Mouse (Mus musculus) limb, embryonic 15.5 days (tissue): ENCODE data around the gene Selenoi. TPM values are rescaled to one million over a fixed set of nuclear protein-coding genes. Genes with fewer than 3 reads are reported as not detected.

Source experiments
- ATAC-seq: fragments of 200-750 bp; cut with Nextera tagmentation; 2 replicates; pipeline ENCODE4 v1.8.0; 2017; ENCODE audit warnings: low read depth, moderate TSS enrichment; ENCODE audit not compliant: insufficient number of reproducible peaks, low FRiP score, low TSS enrichment
- H3K27ac ChIP-seq: fragments of 300-500 bp; sonication (generic); 2 replicates; pipeline ENCODE4 v1.5.1; 2015; ENCODE audit warnings: moderate library complexity, mild to moderate bottlenecking, inconsistent platforms
- H3K27me3 ChIP-seq: fragments of 300-500 bp; sonication (generic); 2 replicates; pipeline ENCODE4 v1.6.1; 2015; ENCODE audit warnings: inconsistent platforms
- H3K36me3 ChIP-seq: fragments of 300-500 bp; sonication (generic); 2 replicates; pipeline ENCODE4 v1.6.1; 2015; ENCODE audit warnings: inconsistent platforms
- H3K4me1 ChIP-seq: fragments of 300-500 bp; sonication (generic); 2 replicates; pipeline ENCODE4 v1.6.1; 2015; ENCODE audit warnings: inconsistent platforms
- H3K4me2 ChIP-seq: fragments of 300-500 bp; sonication (generic); 2 replicates; pipeline ENCODE4 v1.6.1; 2015; ENCODE audit warnings: mild to moderate bottlenecking, inconsistent platforms
- H3K4me3 ChIP-seq: fragments of 300-500 bp; sonication (generic); 2 replicates; pipeline ENCODE4 v1.5.1; 2015; ENCODE audit warnings: mild to moderate bottlenecking, inconsistent platforms
- H3K9ac ChIP-seq: fragments of 300-500 bp; sonication (generic); 2 replicates; pipeline ENCODE4 v1.6.1; 2015; ENCODE audit warnings: inconsistent platforms
- H3K9me3 ChIP-seq: fragments of 300-500 bp; sonication (generic); 2 replicates; pipeline ENCODE4 v1.6.1; 2016; ENCODE audit warnings: inconsistent platforms
- WGBS: fragments of 180-500 bp; shearing (Covaris S2); methylation state at CpG from one replicate; pipeline ENCODE4 v1.1.7; 2015; 5-methylcytosine and 5-hydroxymethylcytosine counted together
- polyA plus RNA-seq: library from polyadenylated mRNA; unstranded; fragments of >200 nt; fragmentation: Nextera tagmentation; extraction: Ambion mirVana; gene quantifications from 2 replicates; pipeline ENCODE4 v1.2.1, GENCODE M21; 2015

The Selenoi gene
- polyA plus RNA-seq, 1 experiment from 2014 or later, result 23.1 TPM

DNA sequence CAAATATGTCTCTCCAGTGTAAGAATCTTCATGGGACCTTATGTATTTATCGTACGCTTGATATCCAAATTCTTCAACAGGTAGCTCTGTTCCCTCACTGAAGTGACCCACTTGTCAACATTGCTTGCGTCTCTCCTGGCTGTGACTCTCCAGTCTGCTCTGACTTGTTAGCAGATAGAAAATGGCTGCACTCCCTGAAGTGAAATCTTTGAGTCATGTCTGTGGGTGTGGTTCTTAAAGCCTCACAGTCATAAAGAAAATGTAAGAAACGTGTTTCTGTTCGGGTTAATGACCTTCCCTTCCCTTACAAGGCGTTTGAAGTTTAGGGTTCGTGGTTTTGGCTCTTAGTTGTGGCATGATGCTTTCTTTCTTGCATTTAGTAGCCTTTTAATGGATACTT lies 8.2 kb downstream of the Selenoi start:
- Histone ChIP-seq H3K27ac (no peak overlapping the region), H3K36me3 (no peaks in the 10 kb centered on the region), H3K9me3 (no peaks in the 10 kb centered on the region), H3K27me3 (no peaks in the 10 kb centered on the region), H3K9ac (no peak overlapping the region), H3K4me3 (no peak overlapping the region), H3K4me2 (no peak overlapping the region), H3K4me1 (peaks cover 9% of the 10 kb centered on the region; the same call in 1 of the 2 replicates)
- WGBS, result 56% methylated on average over 7 of the region's 7 CpGs
- no peak for ATAC-seq

DNA sequence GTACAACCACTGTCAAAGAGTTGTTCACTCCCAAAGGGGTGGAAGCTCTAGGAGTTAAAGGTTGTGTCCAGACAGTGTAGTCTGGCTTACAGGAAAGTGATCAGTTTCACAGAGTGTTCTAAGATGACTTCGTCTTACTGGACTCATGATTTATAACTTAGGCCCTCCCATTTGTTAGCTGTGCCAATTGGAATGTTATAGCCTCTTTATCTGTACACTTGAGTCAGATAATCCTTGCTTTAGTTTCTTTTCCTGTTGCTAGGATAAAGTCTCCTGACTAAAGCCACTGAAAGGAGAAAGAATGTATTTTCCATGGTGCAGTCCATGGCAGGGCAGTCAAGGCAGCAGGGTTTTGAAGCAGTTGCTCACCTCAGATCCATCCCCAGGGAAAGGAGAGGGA lies 10.0 kb downstream of the Selenoi start:
- Histone ChIP-seq H3K27me3 (no peaks in the 10 kb centered on the region), H3K9me3 (no peaks in the 10 kb centered on the region), H3K4me3 (no peak overlapping the region), H3K4me1 (peaks cover 9% of the 10 kb centered on the region; the same call in 1 of the 2 replicates), H3K36me3 (no peaks in the 10 kb centered on the region), H3K27ac (no peak overlapping the region), H3K4me2 (no peak overlapping the region), H3K9ac (no peak overlapping the region)
- 26% methylated on average over 1 of the region's 1 CpGs for WGBS
- ATAC-seq, result no peak

DNA sequence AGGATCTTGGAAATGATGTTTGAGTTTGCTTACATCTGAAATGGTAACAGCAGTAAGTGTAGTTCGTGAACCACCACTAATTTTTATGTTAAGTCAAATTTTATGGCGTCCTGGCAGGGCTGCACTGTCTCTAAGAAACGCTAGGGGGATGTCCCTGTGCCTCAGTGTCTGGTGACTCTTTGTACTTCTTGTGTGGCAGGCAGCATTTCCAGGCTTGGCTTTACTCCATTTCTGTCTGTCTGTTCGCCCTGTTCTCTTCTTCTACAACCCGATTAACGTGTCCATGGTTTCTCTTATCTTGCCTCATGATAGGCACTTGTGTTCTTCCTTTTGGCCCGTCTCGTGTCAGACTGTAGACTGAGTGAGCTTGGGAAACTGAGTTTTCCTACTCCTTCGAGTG lies 11.4 kb downstream of the Selenoi start:
- peaks cover 2% of the 10 kb centered on the region; the same call in 1 of the 2 replicates for H3K36me3 ChIP-seq
- H3K4me1 ChIP-seq, result peaks cover 9% of the 10 kb centered on the region; the same call in 1 of the 2 replicates
- H3K27me3 ChIP-seq, result no peaks in the 10 kb centered on the region
- H3K9me3 ChIP-seq, result no peaks in the 10 kb centered on the region
- H3K4me3 ChIP-seq, result no peak overlapping the region
- WGBS, result 56% methylated on average over 9 of the region's 9 CpGs
- H3K9ac ChIP-seq, result no peak overlapping the region
- ATAC-seq, result no peak
- no peak overlapping the region for H3K27ac ChIP-seq
- no peak overlapping the region for H3K4me2 ChIP-seq

DNA sequence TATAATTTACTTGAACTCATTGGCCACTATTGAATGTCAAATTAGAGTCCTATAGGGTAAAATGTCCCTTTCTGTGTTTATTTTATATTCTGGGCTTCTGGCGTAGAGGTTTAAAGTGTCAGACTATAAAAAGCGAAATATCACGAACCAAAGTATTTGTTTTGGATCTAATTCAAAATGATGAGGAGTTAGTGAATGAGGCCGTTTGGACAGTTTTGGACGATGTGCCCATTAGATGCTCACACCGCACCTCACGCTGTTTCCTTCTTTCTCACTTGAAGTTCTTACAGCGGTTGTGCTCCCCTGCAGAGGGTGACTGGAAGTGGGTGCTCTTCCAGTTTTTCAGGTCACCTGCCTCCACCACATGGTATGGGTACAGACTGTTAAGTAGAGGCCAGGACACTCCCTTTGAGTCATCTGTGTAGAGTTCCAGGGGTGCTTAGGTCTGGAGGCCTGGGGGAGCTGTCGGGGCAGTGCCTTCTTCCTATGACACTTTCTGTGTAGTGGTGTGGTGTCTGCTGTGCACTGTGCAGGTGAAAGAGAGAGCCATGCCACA lies 13.6 kb downstream of the Selenoi start:
- no peak for ATAC-seq

DNA sequence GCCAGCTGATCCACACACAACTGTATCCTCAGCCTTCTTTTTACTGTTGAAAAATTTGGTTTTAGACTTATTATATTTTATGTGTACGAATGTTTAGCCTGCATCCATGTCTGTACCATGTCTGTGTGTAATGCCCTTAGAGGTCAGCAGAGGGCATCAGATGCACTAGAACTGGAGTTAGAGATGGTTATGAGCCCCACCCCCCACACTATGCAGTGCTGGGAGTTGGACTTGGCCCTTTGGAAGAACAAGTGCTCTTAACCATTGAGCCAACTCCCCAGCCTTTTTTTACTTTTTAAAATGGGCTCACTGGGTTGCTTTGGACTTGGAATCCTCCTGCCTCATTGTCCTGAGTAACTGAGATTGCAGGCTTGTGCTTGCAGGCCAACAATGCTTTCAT lies 15.3 kb downstream of the Selenoi start:
- Histone ChIP-seq H3K27ac (no peak overlapping the region), H3K36me3 (peaks cover 17% of the 10 kb centered on the region), H3K4me3 (no peak overlapping the region), H3K4me2 (no peak overlapping the region), H3K9ac (no peak overlapping the region), H3K27me3 (no peaks in the 10 kb centered on the region), H3K4me1 (peaks cover 9% of the 10 kb centered on the region; the same call in 1 of the 2 replicates), H3K9me3 (no peaks in the 10 kb centered on the region)
- 97% methylated on average over 1 of the region's 1 CpGs for WGBS
- no peak for ATAC-seq

More for the DNA sequence above, 13.6 kb downstream of the Selenoi start:
- Histone ChIP-seq H3K4me3 (no peak overlapping the region), H3K27me3 (no peaks in the 10 kb centered on the region), H3K27ac (no peak overlapping the region), H3K36me3 (peaks cover 12% of the 10 kb centered on the region; the same call in 1 of the 2 replicates), H3K9ac (no peak overlapping the region), H3K4me1 (peaks cover 9% of the 10 kb centered on the region; the same call in 1 of the 2 replicates), H3K4me2 (no peak overlapping the region), H3K9me3 (no peaks in the 10 kb centered on the region)
- 78% methylated on average over 9 of the region's 9 CpGs for WGBS

DNA sequence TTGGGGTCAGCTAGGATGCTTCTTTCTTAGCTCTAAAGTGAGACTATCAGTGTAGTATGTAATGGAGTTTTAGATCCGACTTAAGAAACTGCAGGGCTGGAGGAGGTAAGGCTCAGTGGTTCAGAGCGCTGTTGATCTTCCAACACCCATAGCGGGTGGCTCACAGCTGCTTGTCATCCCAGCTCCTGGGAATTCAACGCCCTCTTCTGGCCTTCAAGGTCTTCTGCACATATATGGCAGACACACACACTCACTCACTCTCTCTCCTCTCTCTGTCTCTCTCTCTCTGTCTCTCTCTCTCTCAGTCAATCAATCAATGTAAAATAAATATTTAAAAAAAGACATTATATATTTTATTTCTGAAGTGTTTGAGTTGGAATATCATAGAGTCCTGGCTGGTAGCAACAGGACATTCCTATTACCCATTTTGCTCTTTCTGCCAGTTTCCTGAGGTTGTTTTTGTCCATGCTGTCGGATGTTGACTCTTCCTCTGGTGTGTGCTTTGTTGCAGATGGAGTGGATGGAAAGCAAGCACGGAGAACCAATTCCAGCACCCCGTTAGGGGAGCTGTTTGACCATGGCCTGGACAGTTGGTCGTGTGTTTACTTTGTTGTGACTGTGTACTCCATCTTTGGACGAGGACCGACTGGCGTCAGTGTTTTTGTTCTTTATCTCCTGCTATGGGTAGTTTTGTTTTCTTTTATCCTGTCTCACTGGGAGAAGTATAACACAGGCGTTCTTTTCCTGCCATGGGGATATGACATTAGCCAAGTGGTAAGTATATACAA lies 23.4 kb downstream of the Selenoi start:
- no peak for ATAC-seq
- Histone ChIP-seq H3K4me2 (no peak overlapping the region), H3K9me3 (no peaks in the 10 kb centered on the region), H3K4me3 (no peak overlapping the region), H3K36me3 (peaks cover 51% of the 10 kb centered on the region), H3K27ac (no peak overlapping the region), H3K4me1 (no peaks in the 10 kb centered on the region), H3K9ac (no peak overlapping the region), H3K27me3 (no peaks in the 10 kb centered on the region)
- 88% methylated on average over 12 of the region's 12 CpGs for whole genome bisulfite sequencing

DNA sequence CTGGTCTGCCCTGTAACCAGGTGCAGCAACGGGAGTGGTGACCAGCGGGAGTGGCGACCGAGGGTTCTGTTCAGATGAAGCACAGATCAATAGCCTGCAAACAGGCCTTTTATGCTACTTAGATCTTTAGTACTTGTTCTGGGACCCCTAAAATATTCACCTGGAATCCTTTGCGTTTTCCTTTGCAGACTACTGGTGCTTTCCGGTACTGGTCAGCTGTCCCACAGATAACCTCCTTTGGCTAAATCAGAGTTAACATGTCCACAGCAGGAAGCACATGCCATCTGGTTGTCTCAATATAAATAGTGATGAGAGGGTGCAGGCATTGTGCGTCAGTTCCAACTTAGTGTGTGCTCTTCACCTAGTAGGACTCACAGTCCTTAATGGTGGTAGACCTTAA lies 26.4 kb downstream of the Selenoi start:
- peaks cover 50% of the 10 kb centered on the region for H3K36me3 ChIP-seq
- no peak overlapping the region for H3K4me3 ChIP-seq
- H3K27ac ChIP-seq, result no peak overlapping the region
- no peaks in the 10 kb centered on the region for H3K9me3 ChIP-seq
- no peak overlapping the region for H3K9ac ChIP-seq
- H3K4me1 ChIP-seq, result no peaks in the 10 kb centered on the region
- H3K4me2 ChIP-seq, result no peak overlapping the region
- ATAC-seq, result no peak
- no peaks in the 10 kb centered on the region for H3K27me3 ChIP-seq
- WGBS, result 90% methylated on average over 7 of the region's 7 CpGs

DNA sequence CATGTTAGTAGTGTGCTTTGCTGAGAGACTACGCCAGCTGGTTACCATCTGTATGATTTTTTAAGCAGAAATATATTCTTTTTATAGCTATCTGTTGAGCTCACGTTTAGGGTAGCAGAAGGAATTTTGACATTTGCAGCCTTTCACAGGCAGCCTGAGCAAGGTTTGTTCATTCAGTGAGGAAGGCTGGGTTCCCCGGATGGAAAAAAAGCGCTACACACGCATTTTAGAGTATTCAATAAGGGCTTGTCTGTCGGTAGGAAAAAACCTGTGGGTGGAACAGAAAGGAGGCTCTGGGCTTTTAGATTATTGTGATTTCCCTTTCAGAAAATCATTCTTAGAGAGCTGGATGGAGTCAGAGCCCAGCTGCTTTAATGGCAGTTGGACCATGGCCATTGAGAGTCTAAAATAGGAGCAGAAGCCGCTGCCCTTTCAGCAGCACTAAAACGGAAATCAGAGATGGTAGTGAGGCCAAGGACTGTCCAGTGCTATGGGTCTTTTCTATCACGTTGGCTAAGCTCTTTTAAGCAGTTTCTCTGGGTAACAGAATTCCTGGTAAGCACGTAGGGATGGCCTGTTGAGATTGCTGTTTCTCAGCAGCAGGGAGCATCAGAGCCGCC lies 38.3 kb downstream of the Selenoi start:
- Histone ChIP-seq H3K27me3 (no peaks in the 10 kb centered on the region), H3K4me3 (no peak overlapping the region), H3K36me3 (peaks cover 23% of the 10 kb centered on the region), H3K4me2 (no peak overlapping the region), H3K9me3 (no peaks in the 10 kb centered on the region), H3K4me1 (peaks cover 19% of the 10 kb centered on the region; the same call in 1 of the 2 replicates), H3K27ac (peak overlapping the region; percentile 47), H3K9ac (no peak overlapping the region)
- WGBS, result 57% methylated on average over 11 of the region's 11 CpGs
- ATAC-seq, result no peak

DNA sequence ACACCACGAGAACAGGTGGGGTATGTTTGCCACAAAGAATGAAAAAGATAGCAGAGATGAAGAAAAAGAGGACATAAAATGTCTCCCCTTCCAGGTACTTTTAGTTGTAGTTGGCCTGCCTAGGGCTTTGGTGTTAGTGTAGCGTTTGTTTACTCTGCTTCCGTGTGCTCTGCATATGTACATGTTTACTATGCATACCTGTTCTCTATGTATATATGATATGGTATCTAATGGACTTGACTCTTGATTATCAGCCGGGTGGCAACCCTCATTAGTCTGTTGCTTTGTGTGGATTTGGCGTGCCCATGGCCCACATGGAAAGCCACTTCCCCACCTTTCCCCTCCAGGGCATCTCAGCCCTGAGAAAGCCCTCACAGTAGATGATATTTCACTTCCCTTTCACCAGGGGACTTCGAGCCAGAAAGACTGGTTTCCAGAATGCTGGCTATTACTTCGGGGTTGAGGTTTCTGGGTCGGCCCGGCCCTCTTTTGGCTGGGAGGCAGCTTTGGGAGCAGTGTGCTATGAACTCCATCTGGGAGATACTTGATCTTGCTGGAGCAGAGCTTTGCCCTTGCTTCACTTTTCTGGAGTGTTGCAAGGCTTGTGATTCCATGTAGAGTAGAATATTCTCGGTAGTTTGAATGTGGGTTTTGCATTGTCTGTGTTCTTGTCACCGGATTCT lies 39.4 kb downstream of the Selenoi start:
- ATAC-seq, result no peak

DNA sequence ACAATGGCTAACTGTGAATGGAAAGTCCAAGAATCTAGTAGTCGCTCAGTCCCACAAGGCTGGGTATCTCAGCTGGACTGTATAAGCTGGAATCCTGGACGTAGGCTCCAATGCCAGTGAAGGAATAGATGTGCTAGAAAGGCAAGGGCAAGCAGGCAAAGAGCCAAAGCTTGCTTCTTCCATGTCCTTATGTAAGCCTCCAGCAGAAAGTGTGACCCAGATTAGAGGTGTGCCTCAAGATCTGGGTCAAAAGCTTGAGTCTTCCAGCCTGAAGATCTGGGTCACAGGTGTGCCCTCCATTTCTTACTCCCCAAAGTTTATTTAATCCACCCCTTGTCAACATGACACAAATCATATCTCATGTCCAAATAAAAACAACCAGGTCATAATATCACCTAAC lies 44.0 kb downstream of the Selenoi start:
- H3K4me2 ChIP-seq, result no peak overlapping the region
- H3K9ac ChIP-seq, result no peak overlapping the region
- WGBS, result 81% methylated on average over 2 of the region's 2 CpGs
- H3K4me3 ChIP-seq, result no peak overlapping the region
- H3K27ac ChIP-seq, result no peak overlapping the region
- H3K9me3 ChIP-seq, result no peaks in the 10 kb centered on the region
- no peaks in the 10 kb centered on the region for H3K27me3 ChIP-seq
- H3K36me3 ChIP-seq, result no peaks in the 10 kb centered on the region
- no peak for ATAC-seq
- peaks cover 4% of the 10 kb centered on the region for H3K4me1 ChIP-seq

More for the DNA sequence above, 39.4 kb downstream of the Selenoi start:
- no peaks in the 10 kb centered on the region for H3K27me3 ChIP-seq
- no peak overlapping the region for H3K4me3 ChIP-seq
- H3K4me1 ChIP-seq, result peaks cover 19% of the 10 kb centered on the region; the same call in 1 of the 2 replicates
- no peak overlapping the region for H3K4me2 ChIP-seq
- no peaks in the 10 kb centered on the region for H3K9me3 ChIP-seq
- H3K27ac ChIP-seq, result no peak overlapping the region
- H3K36me3 ChIP-seq, result peaks cover 13% of the 10 kb centered on the region
- WGBS, result 75% methylated on average over 11 of the region's 11 CpGs
- no peak overlapping the region for H3K9ac ChIP-seq

DNA sequence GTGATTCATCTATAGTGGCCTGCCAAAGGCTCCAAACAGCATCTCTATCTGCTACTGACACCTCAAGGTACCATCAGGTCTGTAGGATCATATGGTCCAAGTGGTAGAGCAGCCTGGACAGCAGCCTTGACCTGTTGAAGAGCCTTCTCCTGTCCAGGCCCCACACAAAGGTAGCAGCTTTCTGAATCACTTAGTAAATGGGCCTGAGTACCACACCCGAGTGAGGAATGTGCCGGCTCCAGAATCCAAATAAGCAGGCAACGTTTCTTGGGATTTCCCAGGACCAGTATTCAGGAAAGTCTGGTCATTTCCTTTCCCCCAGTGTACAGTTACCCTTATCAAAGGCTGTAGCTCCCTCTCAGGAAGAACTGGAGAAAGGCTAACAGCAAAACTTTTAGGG lies 46.6 kb downstream of the Selenoi start:
- 62% methylated on average over 3 of the region's 3 CpGs for WGBS

More for the DNA sequence above, 46.6 kb downstream of the Selenoi start:
- Histone ChIP-seq H3K4me3 (no peak overlapping the region), H3K27me3 (peaks cover 2% of the 10 kb centered on the region; the same call in 1 of the 2 replicates), H3K36me3 (no peaks in the 10 kb centered on the region), H3K9ac (no peak overlapping the region), H3K27ac (no peak overlapping the region), H3K4me2 (no peak overlapping the region), H3K9me3 (no peaks in the 10 kb centered on the region), H3K4me1 (peaks cover 6% of the 10 kb centered on the region)
- ATAC-seq, result no peak
